Mouse (Mus musculus): Measurements from ENCODE around the gene Ndufs2. TPM values are rescaled to one million over a fixed set of nuclear protein-coding genes. Genes with fewer than 3 reads are reported as not detected.
A peak's percentile ranks its signal among the peaks of the same experiment; 100 is the strongest.

The Ndufs2 gene
- polyA plus RNA-seq, 1 experiment from 2014 or later, result 219 TPM

DNA sequence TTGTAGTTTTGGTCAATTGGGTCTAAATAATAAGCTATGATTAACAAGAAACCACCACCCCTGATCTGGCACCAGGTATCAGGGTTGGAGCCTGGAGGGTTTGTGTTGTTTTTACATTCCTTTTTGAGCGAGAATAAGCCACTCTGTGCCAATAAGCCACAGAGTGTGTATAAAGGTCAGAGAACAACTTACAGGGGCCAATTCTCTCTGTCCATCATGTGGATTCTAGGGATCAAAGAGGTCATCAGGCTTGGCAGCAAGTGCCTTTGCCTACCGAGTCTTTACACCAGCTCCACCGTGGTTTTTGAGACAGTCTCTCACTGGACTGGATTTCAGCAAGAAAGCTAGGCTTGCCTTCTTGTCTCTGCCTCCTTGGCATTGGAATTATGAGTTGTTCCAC is 38.3 kb downstream of the Ndufs2 start:
- H3K4me3 ChIP-seq (ENCODE audit: low read depth, low read length), result no peak overlapping the region
- no peak overlapping the region for H3K4me2 ChIP-seq (replicated peaks; ENCODE audit: low read depth, low read length)
- no peak for ATAC-seq (ENCODE audit: insufficient number of reproducible peaks, insufficient read depth, low FRiP score, low read depth)
- H3K9ac ChIP-seq (replicated peaks; ENCODE audit: low read depth, low read length), result no peak overlapping the region
- no peaks in the 10 kb centered on the region for H3K9me3 ChIP-seq (ENCODE audit: control insufficient read depth, low read depth, low read length)
- no peaks in the 10 kb centered on the region for H3K27me3 ChIP-seq (ENCODE audit: control insufficient read depth, insufficient read depth, low read length)
- H3K36me3 ChIP-seq (ENCODE audit: control insufficient read depth, insufficient read depth, low read length), result no peaks in the 10 kb centered on the region
- H3K4me1 ChIP-seq (ENCODE audit: control insufficient read depth, insufficient read depth, low read length), result no peaks in the 10 kb centered on the region
- H3K27ac ChIP-seq (ENCODE audit: low read length), result no peak overlapping the region
- 46% methylated on average over 3 of the region's 3 CpGs for WGBS

DNA sequence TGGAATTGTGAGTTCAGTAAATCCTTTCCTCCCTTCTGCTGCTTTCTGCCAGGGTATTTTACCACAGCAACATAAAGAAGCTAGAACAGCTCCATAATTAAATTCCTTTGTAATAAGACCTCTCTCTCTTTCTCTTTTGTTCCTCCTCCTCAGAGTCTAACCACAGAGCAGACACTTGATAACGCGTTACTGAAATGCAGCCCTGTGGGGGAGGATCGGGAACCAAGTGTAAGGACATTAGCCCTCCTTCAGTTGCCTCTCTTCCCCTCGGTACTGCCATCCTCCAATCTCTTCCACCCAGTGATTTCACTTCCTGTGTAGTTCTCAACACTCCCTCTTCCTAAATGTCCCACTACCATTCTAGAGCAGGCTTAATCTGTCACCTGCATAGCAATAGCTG is 41.8 kb downstream of the Ndufs2 start:
- Histone ChIP-seq H3K9ac (replicated peaks; ENCODE audit: low read depth, low read length) (no peak overlapping the region), H3K27me3 (ENCODE audit: control insufficient read depth, insufficient read depth, low read length) (no peaks in the 10 kb centered on the region), H3K9me3 (ENCODE audit: control insufficient read depth, low read depth, low read length) (no peaks in the 10 kb centered on the region), H3K4me1 (ENCODE audit: control insufficient read depth, insufficient read depth, low read length) (no peaks in the 10 kb centered on the region), H3K4me3 (ENCODE audit: low read depth, low read length) (no peak overlapping the region), H3K4me2 (replicated peaks; ENCODE audit: low read depth, low read length) (no peak overlapping the region), H3K27ac (ENCODE audit: low read length) (no peak overlapping the region), H3K36me3 (ENCODE audit: control insufficient read depth, insufficient read depth, low read length) (no peaks in the 10 kb centered on the region)
- ATAC-seq (ENCODE audit: insufficient number of reproducible peaks, insufficient read depth, low FRiP score, low read depth), result no peak
- 28% methylated on average over 4 of the region's 4 CpGs for WGBS

DNA sequence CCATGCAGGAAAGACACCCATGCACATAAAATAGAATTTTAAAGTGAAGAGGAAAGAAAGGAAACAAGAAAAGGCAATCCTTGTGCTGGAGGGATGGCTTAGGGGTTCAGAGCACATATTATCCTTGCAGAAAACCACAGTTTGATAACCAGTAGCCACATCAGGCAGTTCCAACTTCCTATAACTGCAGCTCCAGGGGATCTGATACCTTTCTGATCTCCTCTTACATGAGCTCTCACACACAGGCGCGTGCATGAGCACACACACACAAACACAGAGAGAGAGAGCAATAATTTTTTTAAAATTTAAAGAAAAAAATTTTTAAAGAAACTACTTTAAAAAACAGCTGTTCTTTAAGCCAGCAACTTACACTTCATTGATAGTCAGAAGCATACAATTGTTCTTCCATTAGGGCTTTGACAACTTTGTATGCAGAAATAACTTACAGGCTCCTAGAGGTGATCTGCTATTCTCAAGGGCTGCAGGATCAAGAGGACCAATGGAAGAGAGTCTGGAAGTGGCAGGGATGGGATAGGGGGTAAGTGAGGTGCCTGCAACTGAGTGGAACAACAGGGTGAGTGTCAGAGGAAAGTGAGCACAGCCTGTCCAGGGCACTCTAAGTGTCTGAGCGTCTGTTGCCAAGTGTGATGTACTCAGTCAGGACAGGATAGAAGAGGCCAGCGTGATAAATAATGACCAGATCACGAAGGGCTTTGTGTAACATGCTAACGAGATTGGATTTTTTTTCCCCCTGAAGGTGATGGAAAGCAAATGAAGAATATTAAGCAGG is 45.3 kb downstream of the Ndufs2 start:
- Histone ChIP-seq H3K27me3 (ENCODE audit: control insufficient read depth, insufficient read depth, low read length) (no peaks in the 10 kb centered on the region), H3K4me2 (replicated peaks; ENCODE audit: low read depth, low read length) (no peak overlapping the region), H3K4me1 (ENCODE audit: control insufficient read depth, insufficient read depth, low read length) (no peaks in the 10 kb centered on the region), H3K9ac (replicated peaks; ENCODE audit: low read depth, low read length) (no peak overlapping the region), H3K4me3 (ENCODE audit: low read depth, low read length) (no peak overlapping the region), H3K27ac (ENCODE audit: low read length) (no peak overlapping the region), H3K36me3 (ENCODE audit: control insufficient read depth, insufficient read depth, low read length) (no peaks in the 10 kb centered on the region), H3K9me3 (ENCODE audit: control insufficient read depth, low read depth, low read length) (no peaks in the 10 kb centered on the region)
- 70% methylated on average over 6 of the region's 6 CpGs for WGBS
- ATAC-seq (ENCODE audit: insufficient number of reproducible peaks, insufficient read depth, low FRiP score, low read depth), result no peak

DNA sequence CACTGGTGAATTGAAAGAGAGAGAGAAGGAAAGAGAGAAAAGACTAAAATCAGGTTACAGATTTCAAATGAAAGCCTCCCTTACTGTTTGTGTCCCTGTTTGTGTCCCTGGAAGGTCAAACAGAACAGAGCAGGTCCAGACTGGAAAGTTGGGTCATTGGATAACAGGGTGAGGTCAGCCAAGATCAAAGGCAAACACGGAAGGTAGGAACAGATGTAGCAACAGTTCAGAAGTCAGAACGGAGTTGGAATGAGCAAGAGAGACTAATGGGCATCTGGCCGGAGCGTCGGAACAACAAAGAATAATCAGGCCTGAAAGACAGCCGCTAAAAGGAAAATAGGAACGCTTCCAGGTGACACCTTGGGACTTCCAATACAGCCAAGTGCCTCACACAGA is 46.9 kb downstream of the Ndufs2 start:
- H3K9me3 ChIP-seq (ENCODE audit: control insufficient read depth, low read depth, low read length), result no peaks in the 10 kb centered on the region
- no peak overlapping the region for H3K4me3 ChIP-seq (ENCODE audit: low read depth, low read length)
- no peak for ATAC-seq (ENCODE audit: insufficient number of reproducible peaks, insufficient read depth, low FRiP score, low read depth)
- H3K27me3 ChIP-seq (ENCODE audit: control insufficient read depth, insufficient read depth, low read length), result no peaks in the 10 kb centered on the region
- no peak overlapping the region for H3K9ac ChIP-seq (replicated peaks; ENCODE audit: low read depth, low read length)
- WGBS, result 59% methylated on average over 7 of the region's 7 CpGs
- no peak overlapping the region for H3K27ac ChIP-seq (ENCODE audit: low read length)
- H3K4me1 ChIP-seq (ENCODE audit: control insufficient read depth, insufficient read depth, low read length), result no peaks in the 10 kb centered on the region
- H3K36me3 ChIP-seq (ENCODE audit: control insufficient read depth, insufficient read depth, low read length), result no peaks in the 10 kb centered on the region
- H3K4me2 ChIP-seq (replicated peaks; ENCODE audit: low read depth, low read length), result no peak overlapping the region

DNA sequence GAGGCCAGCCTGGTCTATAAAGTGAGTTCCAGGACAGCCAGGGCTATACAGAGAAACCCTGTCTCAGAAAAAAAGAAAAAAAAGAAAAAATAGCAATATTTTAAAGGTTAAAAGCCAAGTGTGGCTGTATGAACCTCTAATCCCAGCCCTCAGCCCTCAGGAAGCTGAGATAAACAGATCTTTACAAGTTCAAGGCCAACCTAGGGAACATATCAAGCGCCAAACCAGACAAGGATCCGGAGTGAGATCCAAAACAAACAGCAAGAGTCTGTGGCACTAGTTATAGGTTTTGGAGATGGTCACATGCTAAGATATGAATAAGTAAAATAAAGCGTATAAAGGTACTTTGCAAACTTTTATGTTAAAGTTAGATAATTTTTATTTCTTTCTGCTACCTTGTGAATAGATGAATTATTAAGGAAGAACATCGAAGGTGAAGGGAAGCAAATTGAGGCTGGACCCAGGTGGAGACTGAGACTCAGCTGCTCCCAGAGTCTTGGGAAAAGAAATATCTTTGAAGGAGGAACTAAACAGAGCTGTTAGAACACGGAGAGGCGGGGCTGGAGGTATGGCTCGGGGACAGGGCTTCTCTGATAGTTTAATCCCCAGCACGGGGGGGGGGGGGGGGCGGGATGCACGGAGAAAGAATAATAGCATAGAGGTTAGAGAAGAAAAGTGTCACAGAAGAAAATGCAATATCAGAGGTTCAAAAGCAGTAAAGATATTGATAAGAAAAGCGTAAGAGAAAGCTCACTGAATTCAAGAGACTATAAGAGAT is 47.5 kb downstream of the Ndufs2 start:
- Histone ChIP-seq H3K9me3 (ENCODE audit: control insufficient read depth, low read depth, low read length) (no peaks in the 10 kb centered on the region), H3K4me3 (ENCODE audit: low read depth, low read length) (no peak overlapping the region)
- ATAC-seq (ENCODE audit: insufficient number of reproducible peaks, insufficient read depth, low FRiP score, low read depth), result no peak

DNA sequence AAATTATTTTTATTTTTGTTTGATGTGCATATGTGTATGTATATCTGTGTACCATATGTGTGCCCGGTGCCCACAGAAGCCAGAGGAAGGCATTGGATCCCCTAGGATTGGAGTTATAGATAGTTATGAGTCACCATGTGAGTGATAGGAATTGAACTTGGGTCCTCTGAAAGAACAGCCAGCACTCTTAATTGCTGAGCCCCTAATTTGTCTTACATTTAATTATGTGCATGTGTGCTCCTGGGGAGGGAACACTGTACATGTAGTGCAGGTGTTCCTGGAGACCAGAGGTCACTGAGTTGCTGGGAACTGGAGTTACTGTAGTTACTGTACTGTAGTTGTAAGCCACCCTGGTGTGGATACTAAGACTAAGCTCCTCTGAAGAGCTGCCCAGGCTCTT is 50.4 kb downstream of the Ndufs2 start:
- H3K4me2 ChIP-seq (replicated peaks; ENCODE audit: low read depth, low read length), result no peak overlapping the region
- H3K27ac ChIP-seq (ENCODE audit: low read length), result no peak overlapping the region
- no peak for ATAC-seq (ENCODE audit: insufficient number of reproducible peaks, insufficient read depth, low FRiP score, low read depth)
- no peaks in the 10 kb centered on the region for H3K9me3 ChIP-seq (ENCODE audit: control insufficient read depth, low read depth, low read length)
- H3K36me3 ChIP-seq (ENCODE audit: control insufficient read depth, insufficient read depth, low read length), result no peaks in the 10 kb centered on the region
- H3K27me3 ChIP-seq (ENCODE audit: control insufficient read depth, insufficient read depth, low read length), result 0 out of 2 replicates have a peak, but pooled peaks cover 6% of the 10 kb centered on the region
- H3K9ac ChIP-seq (replicated peaks; ENCODE audit: low read depth, low read length), result no peak overlapping the region
- peaks cover 1% of the 10 kb centered on the region; the same call in 1 of the 2 replicates for H3K4me1 ChIP-seq (ENCODE audit: control insufficient read depth, insufficient read depth, low read length)
- H3K4me3 ChIP-seq (ENCODE audit: low read depth, low read length), result no peak overlapping the region
- WGBS, result 91% methylated on average over 1 of the region's 1 CpGs

More for the DNA sequence above, 47.5 kb downstream of the Ndufs2 start:
- 47% methylated on average over 11 of the region's 11 CpGs for WGBS
- Histone ChIP-seq H3K4me1 (ENCODE audit: control insufficient read depth, insufficient read depth, low read length) (no peaks in the 10 kb centered on the region), H3K27ac (ENCODE audit: low read length) (no peak overlapping the region), H3K9ac (replicated peaks; ENCODE audit: low read depth, low read length) (no peak overlapping the region), H3K4me2 (replicated peaks; ENCODE audit: low read depth, low read length) (no peak overlapping the region), H3K36me3 (ENCODE audit: control insufficient read depth, insufficient read depth, low read length) (no peaks in the 10 kb centered on the region), H3K27me3 (ENCODE audit: control insufficient read depth, insufficient read depth, low read length) (no peaks in the 10 kb centered on the region)

DNA sequence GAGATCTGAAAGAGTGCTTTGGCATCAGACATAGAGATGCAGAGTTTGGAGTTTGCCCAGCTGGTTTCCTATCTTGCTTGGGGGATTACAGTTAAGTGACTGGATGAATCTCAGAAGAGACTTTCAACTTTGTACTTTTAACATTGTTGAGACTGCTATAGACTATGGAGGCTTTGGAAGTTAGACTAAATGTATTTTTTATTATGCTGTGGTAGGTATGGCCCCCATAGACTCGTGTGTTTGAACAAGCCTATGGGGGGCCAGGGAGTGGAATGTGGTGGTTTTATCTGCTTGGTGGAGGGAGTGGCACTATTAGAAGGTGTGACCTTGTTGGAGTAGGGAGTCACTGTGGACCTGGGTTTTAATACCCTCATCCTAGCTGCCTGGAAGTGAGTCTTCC is 51.7 kb downstream of the Ndufs2 start:
- WGBS, result 38% methylated on average over 1 of the region's 1 CpGs
- Histone ChIP-seq H3K4me1 (ENCODE audit: control insufficient read depth, insufficient read depth, low read length) (peaks cover 4% of the 10 kb centered on the region; the same call in 1 of the 2 replicates), H3K9me3 (ENCODE audit: control insufficient read depth, low read depth, low read length) (no peaks in the 10 kb centered on the region), H3K27ac (ENCODE audit: low read length) (no peak overlapping the region), H3K27me3 (ENCODE audit: control insufficient read depth, insufficient read depth, low read length) (peaks cover 12% of the 10 kb centered on the region), H3K9ac (replicated peaks; ENCODE audit: low read depth, low read length) (no peak overlapping the region), H3K4me2 (replicated peaks; ENCODE audit: low read depth, low read length) (no peak overlapping the region), H3K36me3 (ENCODE audit: control insufficient read depth, insufficient read depth, low read length) (no peaks in the 10 kb centered on the region), H3K4me3 (ENCODE audit: low read depth, low read length) (no peak overlapping the region)
- no peak for ATAC-seq (ENCODE audit: insufficient number of reproducible peaks, insufficient read depth, low FRiP score, low read depth)

DNA sequence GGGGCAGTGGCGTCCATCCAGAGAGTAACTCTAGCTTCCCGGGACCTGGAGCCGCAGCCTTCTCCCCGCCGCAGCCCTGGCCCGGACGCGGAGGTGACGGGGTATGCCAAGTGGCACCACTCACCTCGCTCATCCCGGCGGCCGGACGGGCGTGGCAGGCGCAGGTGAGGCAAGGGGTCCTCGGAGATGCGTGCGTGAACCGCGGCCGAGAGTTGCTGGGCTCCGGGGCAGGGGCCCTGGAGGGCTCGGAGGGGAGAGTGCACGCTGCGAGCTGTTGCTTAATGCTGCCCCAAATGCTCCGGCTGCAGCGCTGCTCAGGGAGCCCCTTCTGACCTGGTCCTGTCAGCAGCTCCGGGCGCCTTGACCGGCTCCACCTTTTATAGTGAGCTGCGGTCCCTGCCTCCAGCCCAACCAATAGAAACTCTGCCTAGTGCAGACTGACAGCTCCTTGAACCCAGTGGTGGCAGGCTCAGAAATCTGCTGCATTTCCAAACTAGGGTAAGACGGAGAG is 55.2 kb downstream of the Ndufs2 start, which contains the start of gene Pcp4l1:
Pcp4l1 (minus strand) TSS at position 382 of the 511 bp plus-strand sequence.
- Histone ChIP-seq H3K27me3 (ENCODE audit: control insufficient read depth, insufficient read depth, low read length) (peaks cover 18% of the 10 kb centered on the region), H3K36me3 (ENCODE audit: control insufficient read depth, insufficient read depth, low read length) (no peaks in the 10 kb centered on the region), H3K4me1 (ENCODE audit: control insufficient read depth, insufficient read depth, low read length) (peaks cover 20% of the 10 kb centered on the region), H3K9me3 (ENCODE audit: control insufficient read depth, low read depth, low read length) (no peaks in the 10 kb centered on the region), H3K27ac (ENCODE audit: low read length) (no peak within 1 kb of the TSS), H3K4me3 (ENCODE audit: low read depth, low read length) (peak within 1 kb of the TSS; percentile 52), H3K9ac (replicated peaks; ENCODE audit: low read depth, low read length) (no peak within 1 kb of the TSS; the same call in 1 of the 2 replicates), H3K4me2 (replicated peaks; ENCODE audit: low read depth, low read length) (peak within 1 kb of the TSS; percentile 95)
- under 1% methylated on average over 33 of the region's 33 CpGs for WGBS
- ATAC-seq (ENCODE audit: insufficient number of reproducible peaks, insufficient read depth, low FRiP score, low read depth), result peak; percentile 81

All from stomach, embryonic 14.5 days (tissue).